Mouse (Mus musculus): ENCODE results near the gene Tmem138. TPM values are rescaled to one million over a fixed set of nuclear protein-coding genes. Genes with fewer than 3 reads are reported as not detected.

The Tmem138 gene
- polyA plus RNA-seq, 1 experiment: 7.3 TPM

DNA sequence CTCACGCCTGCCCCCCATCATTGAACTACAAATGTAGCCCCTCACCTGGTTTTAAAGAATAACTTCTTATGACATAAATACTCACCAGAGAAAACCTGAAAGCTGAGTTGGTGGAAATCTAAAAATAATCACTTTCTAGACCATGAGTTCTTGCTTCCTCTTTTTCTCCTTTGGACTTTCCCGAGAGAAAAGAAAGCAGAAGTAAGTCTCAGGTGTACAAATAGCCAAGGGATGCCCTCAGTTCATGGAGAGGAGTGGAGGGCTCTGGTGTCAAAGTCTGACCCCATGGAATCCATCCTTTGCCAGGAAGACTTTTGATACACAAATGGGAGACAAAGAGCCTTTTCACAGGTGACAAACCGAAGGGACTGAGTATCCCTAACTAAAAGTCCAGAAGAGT is 3.6 kb upstream of the Tmem138 start:
- peaks cover 6% of the 10 kb centered on the region; the same call in 1 of the 2 replicates for H3K36me3 ChIP-seq (ENCODE audit: control insufficient read depth, insufficient read depth, low read length)
- no peaks in the 10 kb centered on the region for H3K27me3 ChIP-seq (ENCODE audit: control insufficient read depth, insufficient read depth, low read length)
- DNase-seq (ENCODE audit: low read depth in 1 of 2, low spot score in 2 of 2): peak in 1 of 2 experiments; percentile 67
- peaks cover 8% of the 10 kb centered on the region; the same call in 1 of the 2 replicates for H3K4me1 ChIP-seq (ENCODE audit: control insufficient read depth, insufficient read depth, insufficient read length)
- peak overlapping the region; percentile 80 for H3K27ac ChIP-seq (ENCODE audit: insufficient read depth, low read length)
- H3K4me3 ChIP-seq (ENCODE audit: extremely low read depth, insufficient read depth, insufficient read length): no peak overlapping the region
- no peak for TF ChIP-seq CTCF (IDR thresholded peaks at IDR 0.05; ENCODE audit: extremely low read depth, insufficient read depth, insufficient read length, insufficient replicate concordance)
- no peak for TF ChIP-seq POLR2A (IDR thresholded peaks at IDR 0.05; ENCODE audit: low read depth, low read length)
- WGBS: 22% methylated on average over 3 of the region's 3 CpGs

DNA sequence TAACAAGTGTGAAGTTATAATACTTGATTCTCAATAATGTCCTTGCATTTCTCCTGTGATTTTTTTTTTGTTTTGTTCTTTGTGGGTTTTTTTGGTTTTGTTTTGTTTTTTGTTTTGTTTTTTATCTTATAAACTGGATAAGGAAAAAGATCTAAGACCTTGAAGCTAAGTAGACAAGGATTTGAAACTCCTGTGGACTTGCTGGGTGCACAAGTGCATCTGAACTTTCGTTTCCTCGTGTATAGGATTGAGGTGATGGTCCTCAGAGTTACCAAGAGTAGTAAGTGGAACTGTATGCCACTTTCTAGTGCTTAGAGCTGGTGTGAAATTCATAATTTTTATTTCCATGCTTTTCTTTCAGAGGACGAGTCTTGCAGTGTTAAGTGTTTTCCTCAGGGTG is 2.9 kb upstream of the Tmem138 start:
- DNase-seq (ENCODE audit: low read depth in 1 of 2, low spot score in 2 of 2): no peak
- Histone ChIP-seq H3K36me3 (ENCODE audit: control insufficient read depth, insufficient read depth, low read length) (peaks cover 6% of the 10 kb centered on the region; the same call in 1 of the 2 replicates), H3K27ac (ENCODE audit: insufficient read depth, low read length) (peak overlapping the region; percentile 76), H3K27me3 (ENCODE audit: control insufficient read depth, insufficient read depth, low read length) (no peaks in the 10 kb centered on the region), H3K4me1 (ENCODE audit: control insufficient read depth, insufficient read depth, insufficient read length) (peaks cover 8% of the 10 kb centered on the region; the same call in 1 of the 2 replicates), H3K4me3 (ENCODE audit: extremely low read depth, insufficient read depth, insufficient read length) (no peak overlapping the region)
- 32% methylated on average over 3 of the region's 3 CpGs for WGBS
- TF ChIP-seq CTCF (IDR thresholded peaks at IDR 0.05; ENCODE audit: extremely low read depth, insufficient read depth, insufficient read length, insufficient replicate concordance) (no peak), POLR2A (IDR thresholded peaks at IDR 0.05; ENCODE audit: low read depth, low read length) (no peak)

DNA sequence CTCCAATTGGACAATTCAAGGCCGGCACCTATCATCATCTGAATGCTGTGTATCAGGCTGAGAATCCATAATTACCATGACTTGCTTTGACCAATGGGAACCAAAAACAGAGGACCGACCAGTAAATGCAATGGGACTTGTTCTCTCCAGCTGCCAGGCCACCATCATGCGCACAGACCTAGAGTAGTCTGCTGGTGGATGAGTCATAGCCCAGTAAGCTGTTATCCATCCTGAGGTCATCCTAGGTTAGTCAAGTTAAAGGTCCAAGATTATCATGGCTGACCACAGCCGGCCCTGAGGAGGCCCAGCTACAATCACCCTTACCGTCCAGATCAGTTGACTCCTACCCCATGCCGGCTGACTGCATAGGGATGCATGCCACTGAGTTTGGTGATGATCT is 7.5 kb downstream of the Tmem138 start:
- no peak overlapping the region for H3K4me3 ChIP-seq (ENCODE audit: extremely low read depth, insufficient read depth, insufficient read length)
- no peak for DNase-seq (ENCODE audit: low read depth in 1 of 2, low spot score in 2 of 2)
- H3K4me1 ChIP-seq (ENCODE audit: control insufficient read depth, insufficient read depth, insufficient read length): no peaks in the 10 kb centered on the region
- peaks cover 20% of the 10 kb centered on the region for H3K36me3 ChIP-seq (ENCODE audit: control insufficient read depth, insufficient read depth, low read length)
- no peak overlapping the region for H3K27ac ChIP-seq (ENCODE audit: insufficient read depth, low read length)
- TF ChIP-seq POLR2A (IDR thresholded peaks at IDR 0.05; ENCODE audit: low read depth, low read length) (no peak), CTCF (IDR thresholded peaks at IDR 0.05; ENCODE audit: extremely low read depth, insufficient read depth, insufficient read length, insufficient replicate concordance) (no peak)
- 92% methylated on average over 6 of the region's 6 CpGs for WGBS
- no peaks in the 10 kb centered on the region for H3K27me3 ChIP-seq (ENCODE audit: control insufficient read depth, insufficient read depth, low read length)

DNA sequence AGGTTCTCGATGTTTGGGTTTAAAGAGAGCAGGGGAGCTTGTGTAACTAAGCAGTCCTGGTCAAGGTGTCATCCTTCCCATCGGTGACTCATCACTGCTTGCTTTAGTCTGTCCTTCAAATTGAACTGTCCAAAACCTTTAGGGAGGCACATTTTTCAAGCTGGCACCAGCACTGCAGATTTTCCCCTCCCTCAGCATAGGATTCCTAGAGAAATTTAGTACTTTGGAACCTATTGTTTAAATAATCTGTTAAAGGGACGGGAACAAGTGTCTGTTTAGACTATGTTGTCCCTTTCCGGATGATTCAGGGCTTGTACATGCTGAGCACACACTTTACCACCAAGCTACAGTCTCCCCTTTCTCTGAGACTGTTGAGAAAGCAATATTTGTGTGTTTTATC is 11.9 kb downstream of the Tmem138 start:
- DNase-seq (ENCODE audit: low read depth in 1 of 2, low spot score in 2 of 2): no peak
- WGBS: 69% methylated on average over 4 of the region's 4 CpGs
- Histone ChIP-seq H3K36me3 (ENCODE audit: control insufficient read depth, insufficient read depth, low read length) (peaks cover 2% of the 10 kb centered on the region; the same call in 1 of the 2 replicates), H3K27me3 (ENCODE audit: control insufficient read depth, insufficient read depth, low read length) (no peaks in the 10 kb centered on the region), H3K4me3 (ENCODE audit: extremely low read depth, insufficient read depth, insufficient read length) (no peak overlapping the region), H3K4me1 (ENCODE audit: control insufficient read depth, insufficient read depth, insufficient read length) (no peaks in the 10 kb centered on the region), H3K27ac (ENCODE audit: insufficient read depth, low read length) (no peak overlapping the region)
- no peak for TF ChIP-seq CTCF (IDR thresholded peaks at IDR 0.05; ENCODE audit: extremely low read depth, insufficient read depth, insufficient read length, insufficient replicate concordance)
- no peak for TF ChIP-seq POLR2A (IDR thresholded peaks at IDR 0.05; ENCODE audit: low read depth, low read length)

DNA sequence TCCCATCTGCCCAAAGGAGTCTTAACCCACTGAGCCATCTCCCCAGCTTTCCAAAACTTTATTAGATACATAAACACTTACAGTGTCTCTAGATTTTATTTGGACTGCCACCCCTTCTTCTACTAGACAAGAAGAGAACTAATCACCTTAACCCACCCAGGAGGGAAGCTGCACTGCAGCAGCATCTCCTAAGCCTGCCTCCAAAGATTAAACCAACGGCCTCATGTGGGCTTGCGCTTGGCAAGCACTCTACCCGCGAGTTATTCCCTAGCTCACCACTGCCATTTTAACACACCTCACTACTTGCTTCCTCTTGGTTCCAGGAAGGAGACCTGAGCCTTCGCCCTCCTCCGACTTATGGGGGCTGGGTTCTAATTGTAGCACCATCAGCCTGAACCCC is 12.9 kb downstream of the Tmem138 start:
- no peaks in the 10 kb centered on the region for H3K36me3 ChIP-seq (ENCODE audit: control insufficient read depth, insufficient read depth, low read length)
- no peak overlapping the region for H3K4me3 ChIP-seq (ENCODE audit: extremely low read depth, insufficient read depth, insufficient read length)
- 78% methylated on average over 6 of the region's 6 CpGs for WGBS
- H3K27ac ChIP-seq (ENCODE audit: insufficient read depth, low read length): no peak overlapping the region
- no peak for TF ChIP-seq CTCF (IDR thresholded peaks at IDR 0.05; ENCODE audit: extremely low read depth, insufficient read depth, insufficient read length, insufficient replicate concordance)
- no peak for TF ChIP-seq POLR2A (IDR thresholded peaks at IDR 0.05; ENCODE audit: low read depth, low read length)
- no peak for DNase-seq (ENCODE audit: low read depth in 1 of 2, low spot score in 2 of 2)
- H3K27me3 ChIP-seq (ENCODE audit: control insufficient read depth, insufficient read depth, low read length): no peaks in the 10 kb centered on the region
- no peaks in the 10 kb centered on the region for H3K4me1 ChIP-seq (ENCODE audit: control insufficient read depth, insufficient read depth, insufficient read length)

DNA sequence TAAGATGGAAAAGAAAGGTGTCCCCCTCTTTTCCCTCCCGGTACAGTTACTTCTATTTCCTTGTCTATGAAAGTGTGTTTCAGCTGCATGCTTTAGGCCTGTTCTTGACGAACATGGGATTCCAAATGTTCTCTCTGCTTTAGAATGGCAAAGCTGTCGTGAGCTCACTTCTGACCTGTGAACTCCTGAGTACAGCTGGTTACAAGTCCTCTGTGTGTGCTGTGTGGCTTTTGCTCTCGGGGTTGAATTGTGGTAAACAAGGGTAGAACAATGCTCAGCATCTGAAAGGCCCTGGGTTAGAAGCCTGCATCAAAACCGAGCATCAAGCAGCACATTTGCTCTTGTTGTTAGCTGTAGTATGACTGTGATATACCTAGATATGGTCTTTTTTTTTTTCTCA is 14.8 kb downstream of the Tmem138 start:
- no peaks in the 10 kb centered on the region for H3K36me3 ChIP-seq (ENCODE audit: control insufficient read depth, insufficient read depth, low read length)
- no peaks in the 10 kb centered on the region for H3K27me3 ChIP-seq (ENCODE audit: control insufficient read depth, insufficient read depth, low read length)
- H3K27ac ChIP-seq (ENCODE audit: insufficient read depth, low read length): no peak overlapping the region
- H3K4me3 ChIP-seq (ENCODE audit: extremely low read depth, insufficient read depth, insufficient read length): no peak overlapping the region
- 80% methylated on average over 5 of the region's 5 CpGs for WGBS
- H3K4me1 ChIP-seq (ENCODE audit: control insufficient read depth, insufficient read depth, insufficient read length): no peaks in the 10 kb centered on the region
- no peak for TF ChIP-seq CTCF (IDR thresholded peaks at IDR 0.05; ENCODE audit: extremely low read depth, insufficient read depth, insufficient read length, insufficient replicate concordance)
- no peak for TF ChIP-seq POLR2A (IDR thresholded peaks at IDR 0.05; ENCODE audit: low read depth, low read length)
- no peak for DNase-seq (ENCODE audit: low read depth in 1 of 2, low spot score in 2 of 2)

DNA sequence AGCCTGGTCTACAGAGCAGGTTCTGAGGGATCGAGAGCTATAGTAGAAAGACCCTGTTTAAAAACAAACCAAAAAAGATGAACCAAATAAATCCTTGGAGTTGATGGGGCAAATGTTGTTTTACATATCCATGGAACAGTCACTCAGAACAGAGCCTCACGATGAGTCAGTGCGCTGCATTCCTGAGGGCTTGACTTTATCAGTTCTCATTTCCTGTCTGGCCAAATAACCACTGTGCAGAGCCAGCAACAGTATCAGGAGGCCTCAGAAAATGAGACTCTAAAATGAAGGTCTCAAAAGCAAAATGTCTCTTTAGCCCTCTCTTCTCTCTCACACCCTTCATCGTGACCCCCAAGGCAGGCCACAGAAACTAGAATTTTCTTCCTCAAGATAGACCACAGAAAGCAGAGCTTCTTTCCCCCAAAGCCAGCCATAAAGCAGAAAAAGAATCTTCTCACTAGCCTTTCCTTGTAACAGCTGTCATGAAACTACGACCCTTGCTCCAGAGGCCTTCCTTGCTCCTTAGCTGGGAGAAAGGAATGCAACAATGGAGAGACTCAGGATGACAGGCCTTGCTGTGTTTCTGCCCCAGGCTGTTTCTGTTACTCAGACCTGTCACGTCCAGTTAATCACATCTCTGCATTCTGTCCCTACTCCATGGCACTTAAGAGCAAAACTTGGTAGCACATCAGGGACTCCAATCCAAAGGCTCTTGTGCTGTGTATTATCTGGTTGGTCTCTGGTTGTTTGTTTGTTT is 15.4 kb downstream of the Tmem138 start:
- WGBS: 72% methylated on average over 6 of the region's 6 CpGs
- Histone ChIP-seq H3K4me1 (ENCODE audit: control insufficient read depth, insufficient read depth, insufficient read length) (no peaks in the 10 kb centered on the region), H3K27ac (ENCODE audit: insufficient read depth, low read length) (no peak overlapping the region), H3K27me3 (ENCODE audit: control insufficient read depth, insufficient read depth, low read length) (no peaks in the 10 kb centered on the region), H3K36me3 (ENCODE audit: control insufficient read depth, insufficient read depth, low read length) (no peaks in the 10 kb centered on the region), H3K4me3 (ENCODE audit: extremely low read depth, insufficient read depth, insufficient read length) (no peak overlapping the region)
- TF ChIP-seq CTCF (IDR thresholded peaks at IDR 0.05; ENCODE audit: extremely low read depth, insufficient read depth, insufficient read length, insufficient replicate concordance): no peak
- TF ChIP-seq POLR2A (IDR thresholded peaks at IDR 0.05; ENCODE audit: low read depth, low read length): no peak
- no peak for DNase-seq (ENCODE audit: low read depth in 1 of 2, low spot score in 2 of 2)
